Mouse (Mus musculus) CD8-positive naive resting alpha-beta T cell, adult 2 months (primary cell): ENCODE measurements around the gene Glmn.

Experiments used
- DNase-seq, 2 experiments: peaks; one replicate each; pipeline ENCODE4 v3.0.0; 2022; ENCODE audit warnings: low read depth in 2 of 2, low spot score in 2 of 2

Gene Glmn

GRCm38 (mm10) chr5:107518602-107519001, 79.1 kb downstream of the Glmn start:
- no peak for DNase-seq

- DNase-seq = no peak
These were observed 81.6 kb downstream of the Glmn start for GRCm38 (mm10) chr5:107516087-107516486.

- no peak for DNase-seq
These were observed 82.2 kb downstream of the Glmn start for GRCm38 (mm10) chr5:107515453-107515852.

- DNase-seq = peak; percentile 34 to 56
These were observed 84.1 kb downstream of the Glmn start for GRCm38 (mm10) chr5:107513583-107513982.

GRCm38 (mm10) chr5:107511326-107511725, 86.4 kb downstream of the Glmn start:
- DNase-seq = no peak

GRCm38 (mm10) chr5:107510503-107510902, 87.2 kb downstream of the Glmn start:
- no peak for DNase-seq

- no peak for DNase-seq
These were observed 90.4 kb downstream of the Glmn start, which contains the start of gene Gm42669 for GRCm38 (mm10) chr5:107507321-107507720. Gene Gm42669, plus strand, starts transcription at chr5:107507621.

- DNase-seq = no peak
These were observed 96.9 kb downstream of the Glmn start for GRCm38 (mm10) chr5:107500741-107501140.

GRCm38 (mm10) chr5:107499891-107500535, 97.7 kb downstream of the Glmn start:
- DNase-seq = no peak
